Mouse (Mus musculus) liver, adult 2 months (tissue): ENCODE results near the gene Sema3a. TPM values are rescaled to one million over a fixed set of nuclear protein-coding genes. Genes with fewer than 3 reads are reported as not detected.
"Not testable (repeated sequence)": the region's sequence is repeated elsewhere in the genome, so short reads cannot be mapped to it uniquely, and the experiment has no call there.

Source experiments
- DNase-seq: peaks from one replicate; pipeline ENCODE4 v3.0.0-alpha.2; 2011; ENCODE audit warnings: low read depth, low spot score; ENCODE audit errors: extremely low read depth
- H3K27ac ChIP-seq: fragments of 200-500 bp; replicated peaks from 2 replicates; pipeline ENCODE4 v1.5.1; 2012; ENCODE audit warnings: low read depth, mild to moderate bottlenecking, control low read depth, inconsistent platforms, low read length; ENCODE audit not compliant: insufficient read depth
- H3K27me3 ChIP-seq: fragments of 200-500 bp; 2 replicates; pipeline ENCODE4 v1.6.1; 2012; ENCODE audit warnings: mild to moderate bottlenecking, moderate library complexity, low read length, inconsistent platforms; ENCODE audit not compliant: control insufficient read depth, insufficient read depth
- H3K36me3 ChIP-seq: fragments of 200-500 bp; 2 replicates; pipeline ENCODE4 v1.6.1; 2012; ENCODE audit warnings: low read length, inconsistent platforms; ENCODE audit not compliant: control insufficient read depth, insufficient read depth
- H3K4me1 ChIP-seq: fragments of 200-500 bp; 2 replicates; pipeline ENCODE4 v1.6.1; 2011; ENCODE audit warnings: low read length; ENCODE audit not compliant: control insufficient read depth, insufficient read depth
- H3K4me3 ChIP-seq: fragments of 200-500 bp; 2 replicates; pipeline ENCODE4 v1.5.1; 2011; ENCODE audit warnings: low read depth, mild to moderate bottlenecking, control low read depth, low read length, moderate library complexity; ENCODE audit not compliant: insufficient read depth
- H3K79me2 ChIP-seq: fragments of 200-500 bp; 2 replicates; pipeline ENCODE4 v1.6.1; 2012; ENCODE audit warnings: inconsistent platforms, mild to moderate bottlenecking, low read length, moderate library complexity; ENCODE audit not compliant: control insufficient read depth, insufficient read depth
- H3K9ac ChIP-seq: fragments of 200-500 bp; 2 replicates; pipeline ENCODE4 v1.6.1; 2012; ENCODE audit warnings: low read depth, mild to moderate bottlenecking, control low read depth, inconsistent platforms, low read length
- CTCF ChIP-seq: fragments of 200-500 bp; IDR thresholded peaks from 2 replicates; pipeline ENCODE4 v1.5.1; 2011; ENCODE audit warnings: low read depth, low read length, control low read depth
- POLR2A ChIP-seq: fragments of 200-500 bp; IDR thresholded peaks from 2 replicates; pipeline ENCODE4 v1.6.1; 2011; ENCODE audit warnings: low read length, control low read depth; ENCODE audit not compliant: insufficient read depth; ENCODE audit errors: extremely low read depth
- WGBS: fragments of 180-500 bp; shearing (Covaris S2); methylation state at CpG from one replicate; pipeline ENCODE4 v1.1.7; 2018; 5-methylcytosine and 5-hydroxymethylcytosine counted together
- polyA plus RNA-seq: library from polyadenylated mRNA; depleted of rRNA; stranded (reverse); fragments of >200 nt; gene quantifications from 2 replicates; pipeline ENCODE4 v1.2.3, GENCODE M21; 2012
- total RNA-seq: library from RNA; depleted of rRNA; stranded (reverse); fragments of >200 nt; gene quantifications from 2 replicates; pipeline ENCODE4 v1.2.3, GENCODE M21; 2014

The Sema3a gene
- total and polyA plus RNA-seq, 2 experiments, result 0.06 to 0.18 TPM

DNA sequence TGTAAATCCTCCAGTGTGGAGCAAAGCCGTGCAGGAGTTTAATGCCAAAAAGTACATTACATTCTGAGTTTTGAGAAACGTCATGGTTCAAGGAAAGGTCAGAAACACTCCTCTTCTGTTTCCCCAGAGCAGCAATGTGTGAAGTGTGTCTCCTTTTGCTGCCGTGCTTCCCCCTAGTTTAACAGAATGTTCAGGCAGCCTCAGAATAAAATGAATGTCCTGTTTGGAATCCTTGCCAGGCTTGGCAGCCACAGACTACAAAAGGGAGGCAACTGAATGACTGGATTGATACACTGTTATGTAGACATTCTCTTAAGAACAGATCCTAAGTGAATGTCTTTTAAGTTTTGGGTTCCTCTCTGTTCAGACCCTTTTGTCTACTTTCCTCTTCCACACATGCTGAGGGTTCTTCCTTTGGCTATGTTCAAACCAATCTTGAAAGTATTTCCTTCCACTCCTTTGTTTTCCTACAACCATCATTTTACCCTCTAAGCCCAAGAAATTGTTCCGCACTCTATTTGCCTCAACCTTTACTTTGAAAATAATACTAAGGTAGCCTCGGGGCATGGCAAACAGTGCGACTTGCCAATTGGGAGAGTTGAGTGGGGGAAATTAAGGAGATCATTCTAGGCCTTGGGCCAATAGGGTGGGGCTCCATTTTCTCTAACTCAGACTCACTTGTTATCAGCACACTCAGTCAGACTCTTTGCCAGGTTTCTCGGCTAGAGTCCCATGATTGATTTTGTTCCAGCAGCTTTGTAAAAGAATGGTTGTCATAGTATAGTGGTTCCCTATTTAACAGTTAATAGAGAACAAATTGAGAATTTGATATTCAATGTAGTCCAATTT, 345.1 kb downstream of the Sema3a start:
- Histone ChIP-seq H3K79me2 (no peaks in the 10 kb centered on the region), H3K36me3 (no peaks in the 10 kb centered on the region), H3K27me3 (no peaks in the 10 kb centered on the region), H3K4me1 (no peaks in the 10 kb centered on the region), H3K27ac (no peak overlapping the region), H3K9ac (no peak overlapping the region), H3K4me3 (no peak overlapping the region)
- 76% methylated on average over 7 of the region's 7 CpGs for WGBS
- TF ChIP-seq POLR2A, result no peak
- DNase-seq, result no peak

GRCm38 (mm10) chr5:13477653-13478052, 352.4 kb downstream of the Sema3a start:
- H3K27me3 ChIP-seq, result no peaks in the 10 kb centered on the region
- DNase-seq, result peak; percentile 12
- H3K27ac ChIP-seq, result no peak overlapping the region

DNA sequence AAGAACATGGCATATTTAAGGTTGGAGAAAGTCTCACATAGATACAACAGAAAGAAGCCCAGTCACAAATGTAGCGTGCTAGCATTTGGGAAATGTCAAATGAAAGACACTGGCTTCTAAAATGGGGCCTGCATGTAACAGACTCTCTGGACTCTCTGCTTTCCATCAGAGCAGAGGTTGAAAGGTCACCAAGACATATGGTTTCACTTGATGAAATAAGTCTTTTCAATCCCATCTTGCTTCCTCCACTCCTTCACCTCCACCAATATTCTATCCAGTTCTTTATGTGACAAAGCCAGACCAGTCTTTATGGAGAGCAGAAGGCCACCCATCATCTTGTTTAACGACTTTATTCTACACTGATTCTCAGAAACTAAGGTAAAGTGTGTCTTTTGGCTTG, 363.5 kb downstream of the Sema3a start:
- Histone ChIP-seq H3K79me2 (no peaks in the 10 kb centered on the region), H3K4me1 (no peaks in the 10 kb centered on the region), H3K27me3 (no peaks in the 10 kb centered on the region), H3K9ac (no peak overlapping the region), H3K36me3 (no peaks in the 10 kb centered on the region), H3K27ac (no peak overlapping the region), H3K4me3 (no peak overlapping the region)
- WGBS, result 67% methylated on average over 2 of the region's 2 CpGs
- DNase-seq, result no peak
- TF ChIP-seq POLR2A, result no peak
- TF ChIP-seq CTCF, result no peak

More at GRCm38 (mm10) chr5:13477653-13478052, 352.4 kb downstream of the Sema3a start:
- WGBS, result 47% methylated on average over 1 of the region's 1 CpGs
- Histone ChIP-seq H3K79me2 (no peaks in the 10 kb centered on the region), H3K9ac (no peak overlapping the region), H3K4me3 (no peak overlapping the region), H3K36me3 (no peaks in the 10 kb centered on the region), H3K4me1 (no peaks in the 10 kb centered on the region)
- TF ChIP-seq POLR2A (no peak), CTCF (no peak)

- not testable (repeated sequence) for H3K27ac ChIP-seq, H3K9ac ChIP-seq, H3K36me3 ChIP-seq, H3K27me3 ChIP-seq, DNase-seq, H3K79me2 ChIP-seq, H3K4me1 ChIP-seq, H3K4me3 ChIP-seq
- WGBS, result 83% methylated on average over 3 of the region's 3 CpGs
These were observed 370.8 kb downstream of the Sema3a start for GRCm38 (mm10) chr5:13495967-13496366.

- H3K4me3 ChIP-seq, result no peak overlapping the region
- WGBS, result 71% methylated on average over 2 of the region's 2 CpGs
- TF ChIP-seq POLR2A, result no peak
- TF ChIP-seq CTCF, result no peak
- no peaks in the 10 kb centered on the region for H3K27me3 ChIP-seq
- H3K4me1 ChIP-seq, result no peaks in the 10 kb centered on the region
- no peak for DNase-seq
- H3K36me3 ChIP-seq, result no peaks in the 10 kb centered on the region
- H3K27ac ChIP-seq, result no peak overlapping the region
- H3K79me2 ChIP-seq, result no peaks in the 10 kb centered on the region
- no peak overlapping the region for H3K9ac ChIP-seq
These were observed 374.6 kb downstream of the Sema3a start for GRCm38 (mm10) chr5:13499835-13500234.

DNA sequence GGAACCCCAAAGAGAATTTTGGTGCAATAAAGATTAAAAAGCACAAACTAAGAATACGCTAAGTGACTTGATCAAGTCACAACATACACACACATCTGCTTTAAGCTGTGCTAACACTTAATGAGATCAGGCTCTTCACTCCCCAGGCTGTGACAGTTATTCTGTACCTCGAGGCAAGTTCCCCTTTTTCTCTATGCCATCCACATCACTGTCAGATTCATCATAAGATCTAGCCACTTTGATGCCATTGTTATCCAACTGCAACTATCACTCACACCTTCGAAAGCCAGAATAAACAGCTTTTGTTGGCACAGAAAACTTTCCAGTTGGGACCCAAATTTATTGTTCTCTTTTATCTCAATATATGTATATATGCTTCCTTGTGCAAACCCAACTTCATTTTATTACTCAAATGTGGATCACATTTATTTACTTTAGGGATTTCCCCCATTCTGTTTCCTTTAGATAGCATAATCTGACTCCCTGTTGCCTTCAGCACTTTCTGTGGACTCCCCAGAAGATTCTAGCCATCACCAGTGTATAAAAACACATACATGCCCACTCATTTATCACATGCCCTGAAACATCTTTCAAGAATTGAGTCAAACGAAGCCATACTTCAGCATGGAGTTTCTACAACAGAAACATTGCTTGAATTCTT, 380.8 kb downstream of the Sema3a start:
- 56% methylated on average over 4 of the region's 4 CpGs for WGBS

More for the DNA sequence above, 380.8 kb downstream of the Sema3a start:
- no peak for TF ChIP-seq POLR2A
- TF ChIP-seq CTCF, result no peak
- Histone ChIP-seq H3K79me2 (no peaks in the 10 kb centered on the region), H3K9ac (no peak overlapping the region), H3K4me1 (no peaks in the 10 kb centered on the region), H3K27ac (no peak overlapping the region), H3K4me3 (no peak overlapping the region), H3K36me3 (no peaks in the 10 kb centered on the region), H3K27me3 (no peaks in the 10 kb centered on the region)
- no peak for DNase-seq
